Mouse (Mus musculus): ENCODE measurements around the gene Rilp.

Rilp gene

GRCm38 (mm10) chr11:75509741-75510626, at the start of gene Rilp:
Gene Rilp, plus strand, starts transcription at chr11:75510094.
- DNase-seq (ENCODE audit: low spot score in 2 of 2): peak in 1 of 2 experiments; percentile 34

DNA sequence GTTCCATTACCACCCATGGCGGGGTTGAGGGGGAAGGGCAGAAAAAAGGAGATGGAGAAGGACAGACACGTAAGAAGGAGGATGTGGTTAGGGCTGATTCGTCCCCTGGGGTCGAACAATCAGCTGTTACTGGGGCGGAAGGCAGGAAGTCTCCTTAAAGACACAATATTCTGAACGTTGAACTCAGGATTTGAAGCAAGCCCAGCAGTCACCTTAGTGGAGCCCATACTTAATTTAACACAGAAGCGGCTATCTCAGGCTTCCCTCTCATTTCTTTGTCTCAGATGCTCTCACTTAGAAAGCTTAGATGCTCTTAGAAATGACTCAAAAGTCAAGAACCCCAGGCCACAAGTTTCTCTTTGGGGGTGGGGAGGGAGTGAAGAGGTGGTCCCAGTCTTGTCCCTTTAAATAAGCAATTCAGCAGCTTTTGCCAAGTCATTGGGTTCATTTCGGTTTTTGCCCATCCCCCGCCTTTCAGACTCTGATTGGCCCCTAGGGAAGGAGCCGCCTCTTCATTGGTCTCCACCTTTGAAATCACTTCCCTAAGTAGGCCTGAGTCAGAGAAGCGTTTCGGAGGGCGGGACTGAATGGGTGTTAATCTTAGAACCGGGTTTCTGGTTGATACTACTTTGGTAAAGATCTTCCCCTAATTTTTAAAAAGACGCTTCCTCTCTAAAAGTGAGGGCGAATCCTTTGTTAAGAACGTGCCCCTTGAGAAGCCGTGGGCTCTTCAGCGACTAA, 49.6 kb upstream of the Rilp start:
- DNase-seq (ENCODE audit: low spot score in 2 of 2): peak; percentile 84 to 90

DNA sequence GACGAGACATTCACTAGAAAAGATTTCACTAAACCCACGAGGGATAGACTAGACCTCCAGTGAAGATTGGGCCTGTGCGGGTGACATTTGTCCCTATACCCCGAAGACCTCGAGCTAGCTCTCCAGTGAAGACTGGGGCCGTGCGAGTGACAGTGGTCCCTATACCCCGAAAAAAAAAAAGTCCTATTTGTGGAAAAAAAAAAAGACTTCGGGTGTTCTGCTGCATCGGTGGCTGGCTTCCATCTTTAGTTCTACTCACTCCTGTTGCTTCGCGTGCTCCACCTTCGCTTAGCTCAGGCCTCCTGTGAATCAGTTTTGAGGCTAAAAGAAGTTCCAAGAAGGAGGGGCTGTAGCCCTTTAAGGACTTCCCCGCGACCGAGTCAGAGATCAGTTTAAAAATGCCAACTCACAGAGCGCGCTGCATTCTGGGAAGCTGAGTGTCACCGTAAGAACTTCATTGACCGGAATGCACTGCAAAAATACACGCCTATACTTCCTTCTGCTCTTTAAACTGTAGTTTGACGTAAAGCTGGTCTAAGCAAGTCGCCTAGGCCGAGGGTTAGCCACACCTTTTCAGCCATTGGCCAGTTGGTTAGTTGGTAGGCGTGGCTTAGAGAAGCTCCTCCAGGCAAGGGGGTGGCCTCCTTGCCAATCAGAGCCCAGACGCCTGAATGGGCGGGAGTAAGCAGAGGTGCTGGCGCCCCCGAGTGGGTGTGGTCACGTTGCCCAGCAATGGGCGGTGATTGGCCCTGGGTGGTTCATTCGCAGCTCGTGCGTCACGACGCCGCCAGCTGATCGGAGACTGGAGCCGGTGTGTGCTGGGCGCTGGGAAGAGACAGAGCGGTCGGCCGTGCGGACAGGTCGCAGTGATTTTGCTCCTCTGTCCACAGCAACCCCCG, 48.8 kb upstream of the Rilp start, which contains the start of gene Tlcd2:
Gene Tlcd2, plus strand, starts transcription at position 872 of the 899 bp plus-strand sequence.
- DNase-seq (ENCODE audit: low spot score in 2 of 2): peak; percentile 100

DNA sequence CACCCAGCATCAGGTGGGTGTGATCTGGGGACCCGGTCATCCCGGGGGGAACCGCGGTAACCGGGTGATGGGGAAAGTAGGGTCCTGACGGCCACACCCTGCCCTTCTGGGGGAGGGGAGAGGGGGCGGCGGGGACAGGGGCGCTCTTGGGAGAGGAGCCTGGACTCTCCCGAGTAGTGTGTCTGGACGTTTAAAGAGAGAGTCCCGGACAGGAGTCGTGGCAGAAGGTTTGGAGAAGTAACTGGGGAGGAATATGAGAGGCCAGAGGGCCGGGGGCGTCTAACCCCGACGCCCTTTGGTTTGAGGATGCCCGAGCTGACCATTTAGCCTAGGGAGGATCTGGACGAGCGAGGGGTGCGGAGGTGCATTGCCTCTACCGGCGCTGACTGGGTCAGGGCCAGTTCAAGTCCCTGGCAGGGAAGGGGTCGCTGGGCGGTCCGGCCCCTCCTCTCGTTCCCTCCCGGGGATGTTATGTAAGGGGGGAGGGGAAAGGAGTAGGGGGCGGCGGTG, 48.1 kb upstream of the Rilp start:
- peak in 1 of 2 experiments; percentile 39 for DNase-seq (ENCODE audit: low spot score in 2 of 2)

DNA sequence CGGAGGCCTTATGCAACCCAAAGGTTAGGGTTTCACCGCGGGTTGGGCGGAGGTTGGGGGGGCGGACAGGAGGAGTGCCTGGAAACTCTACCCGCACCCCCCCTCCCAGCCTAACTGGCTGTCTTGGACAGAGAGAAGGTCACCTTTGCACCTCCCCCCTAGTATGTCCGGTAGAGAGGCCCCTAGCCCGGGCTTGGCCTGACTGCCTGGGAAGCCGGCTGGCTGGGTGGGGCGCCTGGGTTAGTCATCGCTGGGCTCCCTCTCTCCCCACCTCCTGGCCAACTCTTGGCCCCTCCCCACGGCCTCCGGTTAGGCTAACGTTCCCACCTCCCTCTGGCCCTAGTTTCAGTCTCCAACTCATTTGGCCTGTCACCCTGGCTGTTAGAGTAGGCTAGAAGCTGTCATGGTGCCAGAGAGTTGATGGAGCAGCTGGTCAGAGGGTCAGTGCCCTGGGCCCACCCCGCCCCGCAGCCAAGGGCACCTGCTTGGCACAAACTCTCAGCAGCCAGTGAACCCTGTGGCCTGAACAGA, 47.6 kb upstream of the Rilp start:
- DNase-seq (ENCODE audit: low spot score in 2 of 2): no peak

GRCm38 (mm10) chr11:75462865-75463336, 47.0 kb upstream of the Rilp start:
- peak in 1 of 2 experiments; percentile 57 for DNase-seq (ENCODE audit: low spot score in 2 of 2)

DNA sequence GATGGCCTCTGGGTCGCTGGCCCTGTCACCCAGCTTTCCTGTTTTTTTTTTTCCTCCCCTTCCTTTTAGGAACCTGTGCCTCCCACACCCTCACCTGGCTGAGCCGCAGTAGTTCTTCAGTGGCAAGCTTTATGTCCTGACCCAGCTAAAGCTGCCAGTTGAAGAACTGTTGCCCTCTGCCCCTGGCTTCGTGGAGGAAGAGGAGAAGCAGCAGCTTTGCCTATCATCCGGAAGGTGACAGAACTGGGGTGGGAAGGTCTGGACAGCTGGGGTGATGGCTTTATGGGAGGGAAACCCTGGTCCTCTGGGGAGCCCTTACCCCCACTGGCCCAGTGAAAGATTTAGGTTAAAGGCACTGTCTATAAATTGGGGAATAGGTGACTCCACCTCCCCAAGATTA, 46.3 kb upstream of the Rilp start:
- no peak for DNase-seq (ENCODE audit: low spot score in 2 of 2)

DNA sequence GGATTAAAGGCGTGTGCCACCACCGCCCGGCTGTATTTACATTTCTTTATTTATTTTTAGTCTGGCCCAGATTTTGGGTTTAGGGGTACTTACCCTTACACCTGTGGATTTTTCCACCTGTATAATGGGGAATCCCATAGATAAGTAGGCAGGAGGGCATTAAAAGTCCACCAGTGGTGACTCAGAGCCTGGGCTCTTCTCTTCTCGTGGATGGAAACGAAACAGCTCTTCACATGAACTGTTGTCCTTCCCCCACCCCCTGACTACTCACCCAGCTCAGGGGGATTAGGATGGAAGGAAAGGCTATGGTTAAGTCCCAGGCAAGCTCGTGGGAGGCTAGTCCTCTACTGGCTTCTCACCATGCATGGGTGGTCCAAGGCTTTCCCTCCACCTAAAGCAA, 45.5 kb upstream of the Rilp start:
- DNase-seq (ENCODE audit: low spot score in 2 of 2): no peak

GRCm38 (mm10) chr11:75465051-75465450, 44.8 kb upstream of the Rilp start:
- DNase-seq (ENCODE audit: low spot score in 2 of 2): no peak

- no peak for DNase-seq (ENCODE audit: low spot score in 2 of 2)
Measured at GRCm38 (mm10) chr11:75466731-75467505, 43.0 kb upstream of the Rilp start.

DNA sequence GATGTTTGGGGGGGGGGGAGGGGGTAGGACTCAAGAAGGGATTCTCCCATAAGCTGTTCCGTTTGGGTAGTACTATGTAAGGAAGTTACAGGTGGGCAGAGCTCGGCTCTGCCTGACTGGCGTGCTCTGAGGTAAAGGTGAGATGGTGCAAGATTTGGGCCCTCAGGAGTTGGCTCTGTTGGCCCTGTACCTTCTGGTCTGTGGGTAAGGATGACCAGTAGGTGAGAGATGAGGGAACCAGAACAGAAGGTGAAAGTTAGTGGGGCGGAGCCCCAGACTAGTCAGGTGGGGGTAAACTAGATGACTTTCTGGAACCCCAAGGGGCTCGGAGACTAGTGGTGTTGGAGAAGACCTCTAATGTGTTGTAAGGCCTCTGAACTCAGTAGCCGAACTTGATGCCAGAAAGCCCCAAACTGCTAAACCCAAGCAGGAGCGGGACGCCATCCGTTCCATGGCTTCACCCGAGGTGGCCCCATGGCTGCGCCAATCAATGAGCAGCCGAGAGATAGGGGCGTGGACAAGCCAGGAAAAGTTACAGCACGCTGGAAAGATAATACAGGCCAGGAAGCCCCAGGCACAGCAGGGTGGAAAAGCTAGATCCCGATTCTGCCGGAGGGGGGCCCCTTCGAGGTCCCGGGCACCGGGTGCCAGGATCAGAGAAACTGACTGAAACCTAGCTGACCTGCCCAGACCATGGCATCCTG, 42.2 kb upstream of the Rilp start:
- no peak for DNase-seq (ENCODE audit: low spot score in 2 of 2)

GRCm38 (mm10) chr11:75468410-75468809, 41.5 kb upstream of the Rilp start:
- no peak for DNase-seq (ENCODE audit: low spot score in 2 of 2)

DNA sequence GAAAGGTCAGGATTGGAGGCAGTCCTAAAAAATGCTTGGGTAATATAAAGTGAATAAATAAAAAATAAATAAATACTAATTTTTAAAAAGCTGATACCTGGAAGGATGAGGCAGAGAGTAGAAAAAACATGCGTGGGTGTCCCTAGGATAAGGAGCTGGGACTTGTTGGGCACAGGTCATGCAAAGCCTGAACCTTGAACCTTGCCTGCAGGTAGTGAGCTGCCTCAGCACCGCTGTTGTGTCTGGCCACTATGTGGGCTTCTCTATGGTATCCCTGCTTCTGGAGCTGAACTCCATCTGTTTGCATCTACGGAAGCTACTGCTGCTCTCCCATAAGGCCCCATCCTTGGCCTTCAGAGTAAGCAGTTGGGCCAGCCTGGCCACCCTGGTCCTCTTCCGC, 40.6 kb upstream of the Rilp start:
- no peak for DNase-seq (ENCODE audit: low spot score in 2 of 2)

- DNase-seq (ENCODE audit: low spot score in 2 of 2): no peak
Measured at GRCm38 (mm10) chr11:75470675-75471074, 39.2 kb upstream of the Rilp start.

DNA sequence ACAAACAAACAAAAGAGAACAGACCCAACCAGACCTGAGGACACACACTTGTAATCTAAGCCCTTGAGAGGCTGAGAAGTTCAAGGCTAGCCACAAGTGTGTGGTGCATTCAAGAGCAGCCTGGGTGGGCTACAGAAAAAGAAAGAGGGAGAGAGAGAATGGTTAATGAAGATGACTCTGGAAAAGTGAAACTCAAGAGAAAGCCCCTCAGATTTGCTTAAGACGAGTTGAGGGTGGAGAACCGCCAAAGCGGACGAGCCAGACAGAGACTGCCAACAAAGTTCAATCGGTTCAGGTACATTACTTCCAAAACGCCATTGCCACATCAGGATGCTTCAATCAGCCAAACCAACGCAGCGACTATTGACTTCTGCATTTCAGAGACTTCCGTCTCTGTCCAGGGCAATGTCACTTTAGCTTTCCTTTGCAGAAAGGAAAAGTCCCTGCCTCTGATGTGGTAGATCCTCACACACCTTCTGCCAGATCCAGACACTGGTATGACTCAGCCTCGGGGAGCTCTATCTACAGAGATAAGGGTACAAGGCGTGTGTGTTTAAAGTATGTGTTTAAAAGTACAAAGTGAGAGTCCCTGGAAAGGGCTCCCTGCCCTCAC, 37.3 kb upstream of the Rilp start:
- no peak for DNase-seq (ENCODE audit: low spot score in 2 of 2)

DNA sequence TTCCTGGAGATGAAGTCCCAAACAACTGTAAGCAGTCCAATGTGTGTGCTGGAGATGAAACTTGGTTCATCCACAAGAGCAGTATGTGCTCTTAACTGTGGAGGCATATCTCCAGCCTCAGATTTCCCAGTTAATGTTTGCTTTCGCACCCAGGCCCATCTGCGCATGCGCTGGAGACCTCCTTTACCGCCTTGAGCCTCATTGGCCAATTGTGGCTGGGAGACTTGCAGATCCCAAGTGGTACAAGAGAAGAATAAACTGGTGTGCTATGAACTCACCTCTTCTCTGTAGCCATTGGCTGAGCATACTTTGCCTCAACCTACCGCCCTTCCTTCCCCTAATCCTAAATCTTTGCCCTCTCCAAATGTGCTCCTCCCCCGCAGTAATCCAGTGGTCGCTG, 36.5 kb upstream of the Rilp start:
- DNase-seq (ENCODE audit: low spot score in 2 of 2): no peak

- no peak for DNase-seq (ENCODE audit: low spot score in 2 of 2)
Measured at GRCm38 (mm10) chr11:75486192-75486591, 23.7 kb upstream of the Rilp start.

DNA sequence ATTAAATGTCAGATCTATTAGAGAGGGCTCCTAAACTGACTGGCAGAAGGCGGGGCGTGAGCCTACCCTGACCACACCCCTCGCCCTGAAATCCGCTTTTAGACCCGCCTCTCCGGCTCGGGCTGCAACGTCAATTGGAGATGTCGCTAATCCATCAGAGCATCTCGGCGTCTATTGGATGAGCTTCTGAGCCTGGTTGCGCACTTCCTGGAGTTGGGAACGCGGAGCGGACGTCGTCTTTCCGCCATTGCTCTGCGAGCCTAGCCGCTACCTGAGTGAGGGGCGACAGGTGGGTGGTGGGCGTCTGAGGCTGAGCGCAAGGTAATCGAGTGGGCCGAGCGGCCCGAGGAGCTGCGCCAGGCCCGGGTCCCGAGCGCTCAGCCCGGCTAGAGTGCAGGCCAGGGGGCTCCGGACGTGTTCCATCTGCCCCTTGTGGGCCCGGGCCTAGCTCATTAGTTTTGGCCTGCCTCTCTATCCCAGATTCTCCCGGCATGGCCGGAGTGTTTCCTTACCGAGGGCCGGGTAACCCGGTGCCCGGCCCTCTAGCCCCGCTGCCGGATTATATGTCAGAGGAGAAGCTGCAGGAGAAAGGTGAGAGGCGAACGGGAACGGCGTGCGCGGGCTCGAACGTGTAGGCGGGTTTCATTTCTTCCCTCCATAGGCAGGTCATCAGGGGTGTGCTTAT, 23.2 kb upstream of the Rilp start, which contains the start of gene Prpf8:
Gene Prpf8, plus strand, starts transcription at position 216 of the 685 bp plus-strand sequence.
- DNase-seq (ENCODE audit: low spot score in 2 of 2): peak; percentile 96 to 97

DNA sequence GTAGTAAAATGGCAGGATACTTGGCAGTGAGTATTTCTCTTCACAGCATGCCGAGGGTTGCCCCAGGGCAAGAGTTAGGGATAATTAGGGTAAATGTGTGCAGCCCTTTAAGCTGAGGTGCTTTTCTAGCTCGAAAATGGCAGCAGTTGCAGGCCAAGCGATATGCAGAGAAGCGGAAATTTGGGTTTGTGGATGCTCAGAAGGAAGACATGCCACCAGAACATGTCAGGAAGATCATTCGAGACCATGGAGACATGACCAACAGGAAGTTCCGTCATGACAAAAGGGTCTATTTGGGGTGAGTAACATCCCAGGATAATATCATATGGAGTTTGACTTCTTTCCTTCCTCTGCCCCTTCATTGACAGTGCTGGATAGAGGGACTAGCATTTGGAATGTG, 22.4 kb upstream of the Rilp start:
- no peak for DNase-seq (ENCODE audit: low spot score in 2 of 2)
